Mouse (Mus musculus): ENCODE results near the gene Uso1.

Uso1 gene

DNA sequence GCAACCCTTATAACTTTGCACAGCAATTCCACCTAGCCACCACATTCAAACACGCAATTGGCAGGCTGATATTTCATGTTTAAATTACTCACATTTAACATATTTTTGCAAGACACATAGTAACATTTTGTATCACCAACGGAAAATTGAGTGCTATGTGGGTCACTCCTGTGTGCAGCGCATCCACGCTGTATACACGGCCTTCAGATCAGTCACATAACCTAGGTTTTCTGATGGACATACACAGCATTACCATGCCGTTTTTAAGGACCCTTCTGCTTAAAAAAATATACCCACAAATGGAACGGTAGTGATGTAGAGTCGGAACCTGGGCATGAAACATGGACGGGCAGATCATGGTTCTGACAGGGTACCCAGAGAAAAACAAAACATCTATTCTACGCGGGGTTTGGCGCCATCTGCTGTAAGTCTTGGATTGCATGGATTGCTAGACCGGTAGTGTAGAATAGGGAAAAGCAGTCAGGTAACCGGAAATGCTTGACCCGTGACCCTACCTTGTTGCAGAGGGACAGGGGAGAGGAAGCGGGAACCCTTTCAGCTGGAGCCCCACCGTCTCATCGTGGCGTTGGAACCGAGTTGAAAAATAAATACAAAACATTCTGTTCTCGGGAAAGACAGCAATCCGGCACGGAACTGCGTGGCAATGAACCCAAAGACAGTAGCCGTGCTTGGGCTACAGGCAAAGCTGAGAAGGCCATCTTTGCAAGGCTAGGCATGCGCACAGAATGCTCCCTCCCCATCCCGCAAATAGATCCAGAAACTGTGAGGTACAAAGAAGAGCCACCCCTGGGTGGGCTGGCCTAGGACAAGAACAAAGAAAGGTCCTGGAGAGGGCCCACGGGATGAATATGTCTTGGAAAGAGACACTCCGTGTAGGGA is 101.8 kb downstream of the Uso1 start:
- DNase-seq (ENCODE audit: low read depth, low spot score) = no peak

DNA sequence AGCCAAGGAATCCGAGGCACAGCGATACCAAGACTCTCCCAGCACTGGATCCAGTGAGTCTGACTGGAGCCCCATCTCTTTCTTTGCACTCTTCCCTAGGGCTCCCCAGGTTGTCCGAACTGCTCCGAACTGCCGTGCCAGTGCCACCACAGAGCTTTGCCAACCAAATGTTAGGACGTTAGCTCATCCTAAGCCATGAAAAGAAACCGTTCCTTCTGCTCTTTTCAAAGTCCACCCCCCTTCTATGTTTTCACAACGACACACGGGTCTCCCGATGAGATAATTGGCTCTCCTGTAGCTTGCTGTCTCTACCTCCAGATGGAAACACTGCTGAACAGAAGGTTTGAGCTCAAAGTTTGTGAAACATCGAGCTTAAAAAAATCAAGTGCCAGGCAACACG is 103.0 kb downstream of the Uso1 start:
- DNase-seq (ENCODE audit: low read depth, low spot score) = no peak

DNA sequence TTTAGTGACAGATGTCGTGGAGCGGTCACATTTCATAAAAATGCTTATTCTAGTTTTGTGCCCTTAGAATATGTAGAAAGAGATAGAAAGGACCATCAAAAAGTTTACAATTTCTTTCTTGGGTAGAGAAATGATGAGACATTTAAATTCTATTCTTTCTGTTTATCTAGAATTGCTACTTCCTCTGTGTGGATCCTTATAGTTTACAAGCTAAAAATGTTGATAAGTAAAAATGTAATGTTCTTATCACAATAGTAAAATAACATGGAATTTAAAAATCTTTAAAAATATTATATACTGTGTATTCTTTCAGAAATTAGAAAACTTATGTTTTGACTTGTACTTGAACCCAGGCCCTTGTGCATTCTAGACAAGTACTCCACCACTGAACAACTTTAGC is 107.2 kb downstream of the Uso1 start:
- DNase-seq (ENCODE audit: low read depth, low spot score) = no peak

DNA sequence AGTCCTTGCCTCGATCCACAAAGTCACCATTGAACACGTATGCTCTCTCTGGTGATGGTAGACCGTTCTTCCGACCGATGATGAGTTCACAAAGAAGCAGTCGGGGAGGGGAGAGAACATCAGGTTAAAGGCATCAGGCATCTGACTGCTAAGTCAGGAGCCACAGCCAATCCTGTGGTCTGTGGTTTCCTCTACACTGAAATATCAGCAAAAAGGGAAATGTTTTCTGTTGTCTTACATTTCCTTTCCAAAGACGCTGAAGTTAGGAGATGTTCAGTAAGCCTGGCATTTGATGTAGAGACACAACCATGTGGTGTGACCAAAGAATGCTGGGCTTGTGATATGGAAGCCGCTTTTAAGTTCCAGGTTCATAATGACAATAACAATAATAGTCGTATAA is 107.7 kb downstream of the Uso1 start:
- DNase-seq (ENCODE audit: low read depth, low spot score) = no peak

DNA sequence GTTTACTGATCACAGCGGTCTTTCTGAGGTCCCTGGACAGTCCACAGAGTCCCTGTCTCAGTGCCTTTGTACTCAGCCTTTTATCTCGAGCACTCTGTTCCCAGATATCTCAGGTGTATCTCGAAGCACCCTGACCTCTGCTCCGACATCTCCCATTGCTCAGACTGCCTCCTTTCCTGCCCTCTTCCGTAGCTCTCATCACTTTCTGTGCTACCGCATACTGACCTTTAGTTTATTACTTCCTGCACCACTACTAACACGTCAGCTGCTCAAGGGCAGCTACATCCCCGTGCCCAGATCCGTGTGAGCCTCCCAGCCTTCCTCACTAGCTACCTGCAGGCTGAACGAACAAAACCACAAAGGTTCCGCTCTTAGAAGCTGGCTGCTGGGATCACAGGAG is 110.9 kb downstream of the Uso1 start:
- DNase-seq (ENCODE audit: low read depth, low spot score) = no peak

DNA sequence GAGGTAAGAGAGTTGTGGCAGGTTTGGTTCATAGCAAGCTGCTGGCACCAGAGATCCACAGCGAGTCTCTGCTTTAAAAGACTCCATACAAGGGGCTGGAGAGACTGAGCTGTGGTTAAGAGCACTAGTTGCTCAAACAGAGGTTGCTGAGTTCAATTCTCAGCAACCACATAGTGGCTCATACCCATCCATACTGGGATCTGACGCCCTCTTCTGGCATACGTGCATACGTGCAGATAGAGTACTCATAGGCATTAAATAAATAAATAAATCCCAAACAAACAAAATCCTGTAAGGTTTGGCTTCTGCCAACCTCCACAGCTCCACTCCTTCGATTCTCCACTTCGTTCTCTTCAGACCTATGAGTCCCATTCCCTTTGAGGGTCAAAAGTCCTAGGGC is 114.3 kb downstream of the Uso1 start:
- DNase-seq (ENCODE audit: low read depth, low spot score) = no peak
